Mouse (Mus musculus) midbrain, embryonic 16.5 days (tissue): ENCODE measurements around the gene Fbn1. TPM values are rescaled to one million over a fixed set of nuclear protein-coding genes. Genes with fewer than 3 reads are reported as not detected.

Experiments
- ATAC-seq: fragments of 200-750 bp; cut with Nextera tagmentation; 2 replicates; pipeline ENCODE4 v1.8.0; 2017; ENCODE audit warnings: moderate TSS enrichment
- H3K27ac ChIP-seq: fragments of 300-500 bp; sonication (generic); 2 replicates; pipeline ENCODE4 v1.5.1; 2014; ENCODE audit warnings: mild to moderate bottlenecking, low read length, mixed read lengths
- H3K27me3 ChIP-seq: fragments of 300-500 bp; sonication (generic); 2 replicates; pipeline ENCODE4 v1.6.1; 2014; ENCODE audit warnings: low read depth, low read length, mixed read lengths; ENCODE audit not compliant: control insufficient read depth, insufficient read depth
- H3K36me3 ChIP-seq: fragments of 300-500 bp; sonication (generic); 2 replicates; pipeline ENCODE4 v1.6.1; 2014; ENCODE audit warnings: mild to moderate bottlenecking, low read length, moderate library complexity, mixed read lengths; ENCODE audit not compliant: control insufficient read depth, insufficient read depth
- H3K4me1 ChIP-seq: fragments of 300-500 bp; sonication (generic); 2 replicates; pipeline ENCODE4 v1.6.1; 2014; ENCODE audit warnings: mild to moderate bottlenecking, low read length, mixed read lengths; ENCODE audit not compliant: control insufficient read depth, insufficient read depth
- H3K4me2 ChIP-seq: fragments of 300-500 bp; sonication (generic); 2 replicates; pipeline ENCODE4 v1.6.1; 2014; ENCODE audit warnings: mild to moderate bottlenecking, low read length, mixed read lengths
- H3K4me3 ChIP-seq: fragments of 300-500 bp; sonication (generic); 2 replicates; pipeline ENCODE4 v1.5.1; 2014; ENCODE audit warnings: low read depth, mild to moderate bottlenecking, low read length, moderate library complexity, mixed read lengths
- H3K9ac ChIP-seq: fragments of 300-500 bp; sonication (generic); 2 replicates; pipeline ENCODE4 v1.6.1; 2014; ENCODE audit warnings: low read depth, low read length, mixed read lengths
- H3K9me3 ChIP-seq: fragments of 300-500 bp; sonication (generic); replicated peaks from 2 replicates; pipeline ENCODE4 v1.6.1; 2014; ENCODE audit warnings: mild to moderate bottlenecking, low read length, mixed read lengths; ENCODE audit not compliant: control insufficient read depth, poor library complexity, severe bottlenecking
- WGBS: fragments of 180-500 bp; shearing (Covaris S2); extraction: QIAGEN DNeasy Blood & Tissue Kit; methylation state at CpG from one replicate; pipeline ENCODE4 v1.1.7; 2014; 5-methylcytosine and 5-hydroxymethylcytosine counted together
- polyA plus RNA-seq: library from polyadenylated mRNA; unstranded; fragments of >200 nt; fragmentation: Nextera tagmentation; extraction: Ambion mirVana; gene quantifications from 2 replicates; pipeline ENCODE4 v1.2.1, GENCODE M21; 2015

Gene Fbn1
- polyA plus RNA-seq, 1 experiment from 2014 or later: 1.8 TPM

DNA sequence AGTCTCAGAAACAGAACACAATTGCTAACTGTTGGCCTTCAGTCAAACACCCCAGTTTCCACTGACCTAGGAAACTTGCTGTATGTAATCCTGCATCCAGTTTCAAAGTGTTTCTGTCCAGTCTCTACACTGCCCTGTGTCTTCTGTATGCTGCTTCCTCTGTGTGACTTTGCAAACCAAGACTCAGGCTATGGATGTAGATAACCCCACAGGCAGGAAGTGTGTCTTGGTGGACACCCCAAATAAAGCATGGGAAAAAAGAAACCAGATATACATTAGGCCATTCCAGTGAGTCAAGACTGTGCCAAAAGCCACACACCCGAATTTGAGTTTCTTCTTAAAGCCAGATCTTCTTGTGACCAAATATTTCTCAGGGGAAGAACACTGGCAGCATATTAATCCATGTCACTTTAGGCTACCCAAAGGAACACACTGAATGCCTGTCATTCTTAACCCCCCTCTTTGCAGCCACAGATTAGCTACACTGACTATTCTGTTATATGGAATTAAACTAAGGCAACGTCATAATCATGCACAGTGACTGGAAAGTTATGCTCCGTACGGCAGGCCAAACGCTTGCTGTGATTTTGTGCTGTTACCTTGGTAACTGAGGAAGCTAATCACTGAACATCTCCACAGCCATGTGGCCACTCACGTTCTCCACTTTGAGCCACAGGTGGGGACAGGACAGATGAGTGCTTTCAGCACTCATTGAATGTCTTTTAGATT lies 55.3 kb downstream of the Fbn1 start:
- 16% methylated on average over 6 of the region's 6 CpGs for WGBS
- H3K36me3 ChIP-seq: no peaks in the 10 kb centered on the region
- no peaks in the 10 kb centered on the region for H3K27me3 ChIP-seq
- no peak overlapping the region for H3K4me3 ChIP-seq
- no peaks in the 10 kb centered on the region for H3K9me3 ChIP-seq
- no peak overlapping the region for H3K27ac ChIP-seq
- peaks cover 10% of the 10 kb centered on the region; the same call in 1 of the 2 replicates for H3K4me1 ChIP-seq
- H3K9ac ChIP-seq: no peak overlapping the region
- ATAC-seq: peak; percentile 66
- no peak overlapping the region for H3K4me2 ChIP-seq

DNA sequence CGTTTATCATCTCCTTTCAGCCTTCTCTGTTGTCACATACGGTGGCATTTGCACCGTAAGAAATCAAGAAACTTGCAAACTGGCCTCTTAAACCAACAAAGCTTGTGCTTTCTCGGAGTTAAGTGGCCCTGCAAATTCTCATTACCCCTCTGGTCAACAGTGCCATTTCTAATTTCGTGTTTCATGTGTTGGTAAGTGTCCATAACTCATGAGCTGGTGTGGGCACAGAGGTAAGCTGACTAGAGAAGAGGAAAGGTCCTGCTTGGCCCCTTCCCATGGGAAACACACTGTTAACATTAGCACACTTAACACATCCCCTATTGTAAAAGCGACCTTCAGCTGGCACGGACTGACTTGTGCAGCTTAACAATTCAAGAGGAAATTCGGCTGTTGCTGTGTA lies 58.4 kb downstream of the Fbn1 start:
- no peak overlapping the region for H3K9ac ChIP-seq
- H3K27ac ChIP-seq: no peak overlapping the region
- H3K4me1 ChIP-seq: peaks cover 10% of the 10 kb centered on the region; the same call in 1 of the 2 replicates
- no peaks in the 10 kb centered on the region for H3K9me3 ChIP-seq
- no peak for ATAC-seq
- H3K4me2 ChIP-seq: no peak overlapping the region
- WGBS: 79% methylated on average over 8 of the region's 8 CpGs
- no peak overlapping the region for H3K4me3 ChIP-seq
- no peaks in the 10 kb centered on the region for H3K36me3 ChIP-seq
- no peaks in the 10 kb centered on the region for H3K27me3 ChIP-seq

DNA sequence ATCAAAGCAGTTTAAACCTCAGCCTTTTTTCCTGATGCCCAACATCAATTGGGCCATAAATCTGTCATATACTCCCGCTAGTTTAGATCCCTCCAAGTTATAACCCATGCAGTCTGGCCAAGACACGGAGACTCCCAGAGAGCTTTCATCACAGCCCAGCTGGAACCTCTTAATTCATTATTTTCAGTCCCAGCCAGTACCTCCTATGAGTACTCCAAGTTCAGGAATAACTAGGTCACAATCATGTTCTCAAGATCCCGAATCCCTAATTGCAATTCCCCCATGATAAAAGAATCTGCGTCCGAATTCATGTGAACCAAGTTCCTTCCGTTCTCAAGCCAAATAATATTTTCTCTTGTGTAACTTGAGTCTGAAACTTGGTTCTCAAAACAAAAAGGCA lies 58.9 kb downstream of the Fbn1 start:
- WGBS: 91% methylated on average over 6 of the region's 6 CpGs
- no peak overlapping the region for H3K27ac ChIP-seq
- ATAC-seq: no peak
- no peaks in the 10 kb centered on the region for H3K36me3 ChIP-seq
- H3K4me2 ChIP-seq: no peak overlapping the region
- no peak overlapping the region for H3K4me3 ChIP-seq
- no peaks in the 10 kb centered on the region for H3K9me3 ChIP-seq
- no peak overlapping the region for H3K9ac ChIP-seq
- no peaks in the 10 kb centered on the region for H3K27me3 ChIP-seq
- peaks cover 10% of the 10 kb centered on the region; the same call in 1 of the 2 replicates for H3K4me1 ChIP-seq

DNA sequence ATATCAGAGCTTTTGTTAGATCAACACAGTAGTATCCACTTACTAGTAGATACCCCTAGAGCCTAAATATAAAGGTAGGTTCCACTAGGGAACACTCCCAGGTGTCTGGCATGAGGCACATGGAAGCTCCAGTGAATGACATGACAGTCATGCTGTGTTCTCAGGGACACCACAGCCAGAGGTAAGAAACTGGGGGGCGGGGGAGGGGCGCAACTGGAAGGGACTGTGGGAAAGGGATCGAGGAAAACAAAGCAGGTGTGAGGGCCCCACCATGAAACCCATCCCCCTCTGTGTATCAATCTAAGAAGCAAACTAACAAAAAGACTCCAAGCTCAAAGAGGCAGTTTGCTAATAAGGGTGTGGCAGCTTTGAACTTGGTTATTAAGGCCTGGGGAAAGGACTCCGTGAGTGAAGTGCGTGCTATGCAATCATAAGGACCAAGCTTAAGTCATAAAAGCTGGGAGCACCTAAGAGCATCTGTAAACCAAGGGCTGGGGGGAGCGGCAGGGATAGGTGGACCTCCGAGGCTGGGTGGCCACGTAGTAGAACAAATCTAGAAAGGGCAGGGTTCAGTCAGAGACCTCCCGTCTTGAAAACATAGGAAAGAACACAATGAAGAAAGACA lies 60.4 kb downstream of the Fbn1 start:
- H3K4me3 ChIP-seq: no peak overlapping the region
- no peak overlapping the region for H3K27ac ChIP-seq
- no peaks in the 10 kb centered on the region for H3K9me3 ChIP-seq
- 0 out of 2 replicates have a peak, but pooled peaks cover 2% of the 10 kb centered on the region for H3K4me1 ChIP-seq
- no peaks in the 10 kb centered on the region for H3K36me3 ChIP-seq
- H3K27me3 ChIP-seq: no peaks in the 10 kb centered on the region
- H3K4me2 ChIP-seq: no peak overlapping the region
- no peak overlapping the region for H3K9ac ChIP-seq
- WGBS: 85% methylated on average over 9 of the region's 9 CpGs
- no peak for ATAC-seq

DNA sequence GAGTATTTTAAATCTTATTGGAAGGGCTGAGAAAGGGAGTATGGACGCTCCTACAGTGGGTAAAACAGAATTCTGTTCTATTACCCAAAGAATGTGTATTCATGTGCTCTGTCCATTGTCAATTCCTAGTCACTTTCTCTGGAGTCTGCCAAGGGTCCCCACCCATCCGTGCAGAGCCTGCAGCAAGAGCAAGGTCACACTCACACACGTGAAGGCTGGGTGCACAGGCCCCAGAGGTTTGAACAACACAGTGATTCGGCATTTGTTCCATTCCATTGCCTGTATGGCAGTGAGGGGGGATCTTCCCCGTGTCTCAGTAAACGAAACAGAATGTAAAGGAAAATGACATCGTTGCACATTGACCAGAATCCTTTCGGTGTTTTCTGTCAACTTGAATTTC lies 69.4 kb downstream of the Fbn1 start:
- no peak for ATAC-seq
- H3K4me1 ChIP-seq: no peaks in the 10 kb centered on the region
- no peak overlapping the region for H3K27ac ChIP-seq
- H3K27me3 ChIP-seq: no peaks in the 10 kb centered on the region
- 65% methylated on average over 8 of the region's 8 CpGs for WGBS
- H3K36me3 ChIP-seq: no peaks in the 10 kb centered on the region
- no peak overlapping the region for H3K4me2 ChIP-seq
- no peak overlapping the region for H3K9ac ChIP-seq
- no peak overlapping the region for H3K4me3 ChIP-seq
- H3K9me3 ChIP-seq: no peaks in the 10 kb centered on the region

DNA sequence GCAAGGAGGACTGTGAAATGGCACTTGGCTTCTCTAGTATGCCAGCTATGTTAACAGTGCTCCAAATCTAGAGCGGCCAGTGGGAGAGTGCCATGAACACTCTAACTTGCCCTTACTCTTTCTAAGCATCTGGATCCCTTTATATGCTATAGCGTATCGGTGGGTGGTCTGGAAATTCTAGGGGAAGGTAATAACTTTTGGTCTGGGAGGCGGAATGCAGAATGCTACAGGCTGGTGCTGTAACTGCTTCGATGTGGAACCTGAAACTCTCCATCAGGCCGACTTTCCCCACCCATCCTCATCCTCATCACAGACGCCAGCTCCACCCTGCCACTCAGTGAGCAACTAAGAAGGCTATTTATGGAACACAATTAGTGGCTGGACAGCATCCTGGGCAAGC lies 71.6 kb downstream of the Fbn1 start:
- no peak overlapping the region for H3K4me2 ChIP-seq
- no peaks in the 10 kb centered on the region for H3K36me3 ChIP-seq
- H3K4me3 ChIP-seq: no peak overlapping the region
- ATAC-seq: no peak
- no peaks in the 10 kb centered on the region for H3K4me1 ChIP-seq
- H3K27ac ChIP-seq: no peak overlapping the region
- WGBS: 86% methylated on average over 7 of the region's 7 CpGs
- no peaks in the 10 kb centered on the region for H3K9me3 ChIP-seq
- no peak overlapping the region for H3K9ac ChIP-seq
- no peaks in the 10 kb centered on the region for H3K27me3 ChIP-seq

DNA sequence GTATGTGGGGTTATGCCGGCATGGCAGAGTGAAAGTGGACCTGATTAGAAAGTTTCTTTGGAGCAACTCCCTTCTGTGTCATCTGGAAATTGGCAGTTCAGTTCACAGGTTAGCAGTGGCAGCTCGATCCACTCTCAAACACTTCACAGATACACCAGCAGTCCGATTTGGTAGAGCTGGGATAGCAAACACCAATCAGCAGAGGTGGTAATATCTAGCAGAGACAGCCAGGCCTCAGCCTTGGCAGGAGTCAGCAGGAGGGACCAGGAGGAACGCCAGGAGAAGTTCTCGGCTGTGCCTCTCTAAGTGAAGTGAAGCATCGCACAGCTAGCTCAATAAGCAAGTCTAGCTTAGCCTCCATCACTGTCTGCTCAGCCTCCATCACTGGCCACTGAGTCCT lies 74.3 kb downstream of the Fbn1 start:
- no peaks in the 10 kb centered on the region for H3K36me3 ChIP-seq
- no peaks in the 10 kb centered on the region for H3K9me3 ChIP-seq
- H3K27me3 ChIP-seq: no peaks in the 10 kb centered on the region
- no peak overlapping the region for H3K27ac ChIP-seq
- no peak overlapping the region for H3K9ac ChIP-seq
- no peaks in the 10 kb centered on the region for H3K4me1 ChIP-seq
- H3K4me2 ChIP-seq: no peak overlapping the region
- no peak overlapping the region for H3K4me3 ChIP-seq
- ATAC-seq: no peak
- WGBS: 93% methylated on average over 6 of the region's 6 CpGs

DNA sequence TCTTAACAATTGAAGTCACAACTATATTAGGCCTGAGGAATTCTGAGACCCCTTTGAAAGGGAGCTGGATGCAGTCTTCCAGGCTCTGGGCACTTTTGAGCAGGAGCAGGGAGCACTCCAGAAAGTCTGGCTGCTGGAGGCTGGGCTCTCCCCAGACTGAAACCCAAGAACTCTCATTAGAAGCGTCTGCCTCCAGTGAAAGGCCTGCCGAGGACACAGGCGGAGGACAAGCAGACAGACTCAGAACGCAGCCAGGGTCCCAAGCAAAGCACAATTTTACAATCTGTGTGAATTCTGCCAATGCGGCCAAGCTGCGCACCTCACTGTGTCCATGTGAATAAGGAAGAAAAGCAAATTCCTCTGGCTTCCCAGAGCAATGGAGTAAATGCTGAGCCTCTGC lies 76.3 kb downstream of the Fbn1 start:
- no peaks in the 10 kb centered on the region for H3K4me1 ChIP-seq
- WGBS: 60% methylated on average over 6 of the region's 6 CpGs

DNA sequence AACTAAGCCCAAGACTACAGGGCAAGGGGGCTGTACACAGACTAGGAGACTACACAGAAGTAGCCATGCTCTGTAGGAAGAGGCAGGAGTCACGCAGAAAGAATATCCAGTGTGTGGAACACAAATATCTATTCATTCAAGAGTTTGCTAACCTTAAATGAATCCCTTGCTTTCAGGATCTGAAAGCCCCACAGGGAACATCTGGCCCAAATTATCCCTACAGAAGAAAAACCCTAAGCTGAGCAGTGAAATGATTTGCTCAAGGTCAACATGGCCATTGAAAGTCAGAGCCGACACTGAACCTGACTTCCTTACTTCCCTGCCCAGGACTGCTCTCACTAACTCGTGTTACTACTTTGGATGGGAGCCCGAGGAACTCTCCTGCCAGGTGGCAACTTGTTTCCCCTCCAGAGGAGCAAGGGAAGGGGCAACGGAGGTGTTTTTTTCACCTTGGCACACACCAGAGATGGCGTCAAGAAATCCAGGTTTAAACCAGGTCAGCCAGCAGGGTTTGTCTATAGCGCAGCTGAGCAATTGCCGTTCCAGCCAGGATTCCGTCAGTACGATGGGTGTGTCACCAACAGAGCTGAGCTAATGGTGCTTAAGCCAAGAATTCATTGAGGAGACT lies 78.9 kb downstream of the Fbn1 start:
- Histone ChIP-seq H3K27ac (no peak overlapping the region), H3K4me3 (no peak overlapping the region), H3K27me3 (no peaks in the 10 kb centered on the region), H3K9ac (no peak overlapping the region), H3K9me3 (no peaks in the 10 kb centered on the region), H3K4me1 (no peaks in the 10 kb centered on the region), H3K36me3 (no peaks in the 10 kb centered on the region), H3K4me2 (no peak overlapping the region)
- WGBS: 87% methylated on average over 10 of the region's 10 CpGs
- ATAC-seq: no peak

More for the DNA sequence above, 76.3 kb downstream of the Fbn1 start:
- no peaks in the 10 kb centered on the region for H3K9me3 ChIP-seq
- no peak for ATAC-seq
- no peak overlapping the region for H3K27ac ChIP-seq
- H3K9ac ChIP-seq: no peak overlapping the region
- no peak overlapping the region for H3K4me2 ChIP-seq
- no peaks in the 10 kb centered on the region for H3K36me3 ChIP-seq
- no peak overlapping the region for H3K4me3 ChIP-seq
- no peaks in the 10 kb centered on the region for H3K27me3 ChIP-seq
